Mouse (Mus musculus): ENCODE data around the gene Pkp4.

The Pkp4 gene

DNA sequence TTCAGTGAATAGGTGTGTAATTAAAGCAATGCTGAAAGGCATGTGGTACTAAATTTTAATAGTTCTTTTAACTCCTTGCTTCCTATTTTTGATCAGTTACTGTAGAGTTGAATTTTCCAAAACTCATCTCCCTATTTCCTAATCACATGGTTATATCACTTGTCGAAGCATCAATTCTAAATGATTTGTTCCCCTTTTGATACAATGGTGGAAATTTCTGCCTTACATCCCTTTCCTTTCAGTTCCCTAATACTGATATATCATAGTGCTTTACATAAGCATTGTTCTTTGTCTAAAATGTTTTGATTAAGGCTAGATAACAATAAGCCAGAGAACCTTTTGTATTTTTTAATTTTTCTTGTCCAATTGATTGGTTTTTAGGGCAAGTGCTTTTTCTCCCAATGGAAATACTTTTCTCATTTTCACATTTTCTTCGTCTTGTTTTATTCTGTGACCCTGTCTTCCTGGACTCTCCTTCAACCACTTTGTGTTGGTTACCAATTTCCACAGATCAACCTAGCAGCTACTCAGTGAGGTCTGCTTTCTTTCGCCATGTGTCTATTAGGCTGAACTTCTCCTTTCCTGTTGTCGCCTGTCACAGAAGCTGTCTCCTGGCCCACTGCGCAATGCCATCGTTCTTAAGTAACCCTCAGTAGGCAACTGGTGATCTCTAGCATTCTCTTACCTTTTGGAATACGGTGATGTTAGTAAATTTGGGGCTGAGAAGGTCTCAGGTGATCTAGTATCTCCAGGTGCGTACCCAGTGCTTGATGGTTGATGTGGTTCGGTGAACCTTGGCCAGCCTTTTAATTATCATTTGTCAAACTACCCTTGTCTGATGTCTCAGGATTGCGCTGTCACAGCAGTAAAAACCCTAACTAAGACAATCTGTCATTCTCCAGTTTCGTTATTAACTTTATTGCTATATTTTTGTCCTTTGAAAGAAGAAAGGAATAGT, 23.7 kb downstream of the Pkp4 start:
- CTCF ChIA-PET = no interaction called here

DNA sequence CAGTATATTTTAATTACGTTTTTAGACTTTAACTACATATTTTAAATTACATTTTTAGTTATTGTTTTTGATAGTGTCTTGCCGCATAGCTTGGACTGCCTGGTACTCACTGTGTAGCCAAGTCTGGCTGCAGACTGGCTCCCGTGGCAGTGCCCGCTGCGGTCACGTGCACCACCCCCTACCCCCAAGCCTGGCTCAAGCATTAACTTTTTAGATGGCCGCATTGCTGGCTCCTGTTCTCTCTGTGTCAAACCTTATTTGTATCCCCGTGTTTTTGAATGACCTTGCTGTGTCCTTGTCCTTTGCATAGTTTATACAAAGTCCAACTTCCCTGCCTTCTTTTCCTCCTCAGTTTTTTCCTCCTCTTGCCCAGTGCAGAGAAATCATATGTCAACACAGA, 25.5 kb downstream of the Pkp4 start:
- CTCF ChIA-PET = no interaction called here

DNA sequence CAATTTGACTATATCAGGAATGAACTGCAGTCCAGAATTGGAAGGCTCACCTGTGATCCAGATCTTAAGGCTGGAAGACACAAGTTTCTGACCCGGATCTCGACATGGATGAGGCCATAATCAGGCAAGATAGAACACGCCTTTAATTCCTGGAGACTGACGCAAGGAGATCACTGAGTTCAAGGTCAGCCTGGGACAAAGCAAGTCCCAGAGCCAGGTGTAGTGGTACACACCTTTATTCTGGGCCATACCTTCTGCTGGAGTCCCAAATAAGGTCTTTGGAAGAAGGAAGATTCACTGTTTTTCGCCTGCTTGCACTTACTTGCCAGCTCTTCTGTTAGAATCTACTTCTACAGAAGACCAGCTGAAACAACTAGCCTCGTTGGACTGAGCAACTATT, 26.3 kb downstream of the Pkp4 start:
- CTCF ChIA-PET = no interaction called here

DNA sequence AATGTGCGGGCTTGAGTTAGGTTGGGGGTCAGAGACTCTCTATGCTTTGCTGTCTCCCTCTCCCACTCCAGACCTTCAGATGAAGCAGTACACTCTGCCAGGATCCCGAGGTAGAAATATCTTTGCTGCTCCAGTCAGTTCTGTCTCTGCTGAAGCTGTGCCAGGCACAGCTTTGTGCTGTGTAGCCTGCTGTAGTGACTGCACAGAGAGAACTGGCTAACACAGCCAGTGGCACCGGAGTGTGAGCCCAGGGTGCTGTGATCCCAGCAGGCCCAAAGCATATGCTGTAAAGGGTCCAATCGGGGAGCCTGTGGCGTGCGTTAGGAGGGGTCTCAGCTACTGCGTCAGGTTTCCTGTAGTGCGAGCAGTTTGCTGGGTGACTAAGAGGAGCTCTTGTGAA, 27.7 kb downstream of the Pkp4 start:
- CTCF ChIA-PET = no interaction called here

DNA sequence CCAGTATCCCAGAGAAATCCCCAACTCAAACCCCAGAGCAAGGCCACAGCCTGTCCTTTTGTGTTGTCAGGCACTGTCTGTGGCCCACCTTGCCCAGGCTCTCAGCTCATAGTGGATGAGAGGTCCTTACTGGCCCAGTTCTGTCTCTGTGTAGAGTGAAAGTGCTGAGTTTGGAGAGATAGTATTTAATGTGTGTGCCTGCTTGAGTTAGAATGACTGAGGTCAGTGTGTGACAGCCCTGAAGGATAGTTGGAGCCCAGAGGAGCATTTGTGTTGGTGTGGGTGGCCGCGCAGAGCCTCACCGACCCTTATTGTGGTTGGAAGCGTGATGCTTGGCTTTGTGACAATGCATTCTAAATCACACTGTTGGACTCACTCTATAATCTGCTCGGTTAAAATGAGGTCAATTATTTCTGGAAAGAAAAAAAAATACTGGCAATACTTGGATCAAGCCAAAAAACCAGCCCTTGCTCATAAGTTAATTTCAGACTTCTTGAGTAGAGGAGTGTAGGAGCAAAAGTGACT, 29.1 kb downstream of the Pkp4 start:
- CTCF ChIA-PET = no interaction called here

DNA sequence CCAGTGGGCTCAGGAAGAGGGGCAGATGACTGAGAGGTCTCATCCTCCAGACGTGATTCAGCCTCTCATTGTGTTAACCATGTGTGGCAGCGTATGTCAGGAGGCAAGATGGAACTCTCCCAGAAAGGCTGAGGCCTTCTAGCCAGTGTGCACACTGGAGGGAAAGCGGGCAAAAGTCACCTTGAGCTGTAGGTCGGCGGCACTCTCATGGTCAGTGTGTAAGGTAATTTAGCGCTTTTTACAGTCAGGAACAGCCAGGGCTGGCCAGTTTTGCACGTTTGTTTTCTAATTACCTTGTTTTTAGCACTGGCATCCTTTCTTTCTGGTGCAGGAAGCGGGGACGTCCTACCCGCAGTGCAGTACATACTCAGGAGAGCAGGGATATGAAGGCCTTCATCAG, 29.5 kb downstream of the Pkp4 start:
- CTCF ChIA-PET = no interaction called here

DNA sequence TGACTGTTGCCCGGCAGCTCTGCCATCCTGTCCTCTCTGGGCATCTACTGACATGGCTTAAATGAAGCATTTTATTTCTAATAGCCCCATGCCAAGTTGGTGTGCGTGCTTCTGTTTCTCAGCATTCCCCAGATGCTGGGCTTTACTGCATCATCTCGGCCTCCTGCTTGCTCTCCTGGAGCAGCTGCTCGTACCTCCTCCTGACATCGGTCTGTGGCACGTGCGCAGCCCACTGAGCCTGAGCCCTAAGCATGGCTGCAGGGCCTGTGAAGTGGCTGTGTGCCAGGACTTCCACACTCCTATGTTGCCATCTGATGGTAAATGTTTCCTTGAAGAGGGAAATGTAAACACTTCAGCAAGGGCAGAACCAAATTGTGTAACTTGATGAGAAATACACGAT, 30.8 kb downstream of the Pkp4 start:
- CTCF ChIA-PET = no interaction called here

DNA sequence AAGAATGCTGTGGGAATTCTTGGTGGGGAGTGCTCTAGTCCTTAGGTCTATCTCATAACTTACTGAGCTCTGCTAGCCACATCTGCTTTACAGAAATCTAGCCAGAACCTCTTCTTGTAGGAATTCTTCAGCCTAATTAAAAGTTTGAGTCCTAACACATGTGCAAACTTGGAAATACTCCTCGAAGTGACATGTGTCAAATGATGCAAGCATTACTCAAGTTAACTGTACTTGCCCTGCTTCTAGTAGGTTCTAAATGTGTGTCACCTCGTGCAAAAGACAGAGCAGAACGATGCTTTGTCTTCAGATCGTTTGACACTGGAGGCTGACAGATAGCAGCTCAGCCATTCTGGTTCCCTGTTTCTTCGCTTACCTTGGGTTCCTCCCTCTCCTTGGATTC, 32.5 kb downstream of the Pkp4 start:
- CTCF ChIA-PET = no interaction called here

DNA sequence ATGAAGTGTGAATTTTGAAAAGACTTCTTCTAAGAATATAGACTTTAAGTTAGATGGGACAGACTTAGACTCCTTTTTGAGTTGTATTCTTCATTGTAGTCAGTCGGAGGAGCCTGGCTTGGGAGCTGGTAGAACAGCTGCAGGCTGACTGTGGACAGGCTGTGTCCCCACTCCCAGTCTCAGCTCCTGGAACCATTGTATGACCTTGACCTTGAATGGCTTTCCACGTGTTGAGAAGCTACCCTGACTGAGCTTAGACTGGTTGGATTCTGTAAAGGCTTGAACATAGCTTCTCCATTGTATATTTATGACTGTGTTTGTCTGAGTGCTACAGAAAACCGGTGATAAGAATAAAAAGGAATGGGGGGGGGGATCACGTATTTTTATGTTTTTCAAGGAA, 36.5 kb downstream of the Pkp4 start:
- CTCF ChIA-PET = no interaction called here

DNA sequence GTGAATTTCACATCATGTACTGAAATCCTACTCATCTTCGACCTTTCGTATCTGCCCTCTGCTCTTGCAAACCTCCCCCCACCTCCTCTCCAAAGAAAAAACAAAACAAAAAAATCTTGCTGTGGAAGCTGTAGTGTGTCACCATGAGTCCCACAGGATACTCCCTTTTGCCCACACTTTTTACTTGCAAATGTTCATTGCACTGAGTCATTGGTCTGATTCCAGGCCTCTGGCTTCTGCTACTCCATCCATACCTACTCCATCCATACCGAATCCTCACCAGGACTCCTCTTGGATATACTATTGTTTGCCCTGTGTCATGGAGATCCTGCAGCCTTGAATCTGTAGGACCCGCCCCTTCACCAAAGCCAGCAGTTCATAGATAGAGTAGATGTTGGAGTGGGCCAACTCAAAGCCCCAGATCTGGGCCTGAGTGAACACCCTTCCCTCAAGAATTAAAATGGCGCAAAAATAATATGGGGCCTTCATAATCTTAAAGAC, 38.9 kb downstream of the Pkp4 start:
- CTCF ChIA-PET = no interaction called here

DNA sequence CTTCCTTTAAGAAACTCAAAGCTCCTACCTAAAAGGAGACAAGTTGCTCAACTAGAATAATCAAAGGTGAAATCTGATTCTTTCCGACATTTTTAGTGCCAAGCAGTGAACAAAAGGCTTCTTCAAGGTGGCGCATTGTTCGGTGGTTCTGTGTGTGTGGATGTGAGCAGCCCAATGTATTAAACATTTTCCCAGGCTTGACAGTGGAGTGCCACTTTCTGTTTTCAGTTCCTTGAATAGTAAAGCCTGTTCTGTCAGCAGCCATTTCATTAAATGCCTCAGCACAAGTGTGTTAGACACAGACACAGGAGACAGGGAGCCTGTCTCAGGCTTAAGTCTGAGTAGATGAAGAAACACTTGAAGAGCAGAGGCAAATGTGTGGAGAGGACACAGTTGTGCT, 39.9 kb downstream of the Pkp4 start:
- CTCF ChIA-PET = no interaction called here

DNA sequence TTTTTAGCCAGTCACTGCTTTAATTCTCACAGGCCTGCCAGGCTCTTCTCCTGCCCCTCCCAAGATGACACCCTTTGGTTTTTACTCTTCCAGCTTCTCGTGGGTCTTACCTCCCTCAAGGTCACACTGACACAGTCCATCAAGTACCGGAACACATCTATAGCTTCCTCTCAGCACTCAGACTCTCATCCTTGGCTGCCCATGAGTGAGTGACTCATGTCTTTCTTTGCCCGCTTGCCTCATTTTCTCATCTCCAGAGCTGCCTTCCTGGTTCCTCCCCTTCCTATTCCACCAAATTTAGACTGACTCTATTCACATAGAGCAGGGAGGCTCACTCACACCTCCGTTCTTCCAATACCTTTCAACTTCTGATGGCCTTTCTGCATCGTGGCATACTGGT, 42.3 kb downstream of the Pkp4 start:
- CTCF ChIA-PET = no interaction called here

DNA sequence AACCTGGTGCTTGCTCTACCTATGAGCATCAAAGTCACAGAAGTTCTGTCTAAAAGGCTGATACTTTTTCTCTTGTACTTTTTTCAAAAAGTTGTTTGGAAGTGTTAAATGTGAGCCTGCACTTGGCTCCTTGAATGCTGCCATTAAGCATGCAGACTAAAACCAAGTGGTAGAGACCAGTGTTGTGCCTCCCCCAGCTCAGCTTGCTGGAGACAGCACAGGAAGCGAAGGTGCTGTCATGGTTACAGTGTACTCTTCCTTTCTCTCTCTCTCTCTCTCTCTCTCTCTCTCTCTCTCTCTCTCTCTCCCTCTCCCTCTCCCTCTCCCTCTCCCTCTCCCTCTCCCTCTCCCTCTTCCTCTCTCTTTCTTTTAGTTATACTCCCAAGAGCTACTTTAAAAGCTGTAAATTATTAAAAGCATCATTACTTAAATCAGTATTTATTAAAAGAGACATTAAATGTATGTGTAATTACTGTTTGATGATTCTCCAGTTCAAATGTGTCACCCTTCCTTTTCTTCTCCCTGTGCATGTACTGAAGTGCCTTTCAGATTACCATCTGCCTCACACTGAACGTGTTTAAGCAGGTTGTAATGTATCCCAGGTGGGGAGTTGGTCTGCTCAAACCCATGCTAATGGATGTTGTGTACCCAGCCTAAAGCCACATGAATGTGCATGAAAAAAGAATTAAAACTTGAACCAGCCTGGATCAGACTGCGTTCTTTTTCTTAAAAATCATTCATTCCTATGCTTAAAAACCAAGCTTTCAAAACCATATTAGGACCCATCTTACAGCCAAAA, 43.2 kb downstream of the Pkp4 start:
- CTCF ChIA-PET = no interaction called here

DNA sequence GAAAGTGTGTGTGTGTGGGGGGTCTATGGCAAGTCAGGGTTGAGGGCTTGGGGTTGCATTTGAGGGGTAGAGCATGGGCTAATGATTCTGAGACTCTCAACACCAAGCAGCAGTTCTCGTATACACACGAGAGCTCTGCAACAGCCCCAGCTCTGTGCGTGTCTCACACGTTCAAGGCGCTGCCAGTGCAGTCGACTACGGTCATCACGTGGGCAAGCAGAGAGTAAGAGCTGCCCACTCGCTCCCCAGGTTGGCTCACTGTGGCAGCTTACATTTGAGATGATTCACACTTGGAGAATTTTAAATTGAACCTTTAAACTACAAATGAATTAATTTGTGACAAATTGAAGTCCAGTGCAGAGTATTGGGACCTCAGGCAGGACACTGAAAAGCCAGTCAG, 44.4 kb downstream of the Pkp4 start:
- CTCF ChIA-PET = no interaction called here

DNA sequence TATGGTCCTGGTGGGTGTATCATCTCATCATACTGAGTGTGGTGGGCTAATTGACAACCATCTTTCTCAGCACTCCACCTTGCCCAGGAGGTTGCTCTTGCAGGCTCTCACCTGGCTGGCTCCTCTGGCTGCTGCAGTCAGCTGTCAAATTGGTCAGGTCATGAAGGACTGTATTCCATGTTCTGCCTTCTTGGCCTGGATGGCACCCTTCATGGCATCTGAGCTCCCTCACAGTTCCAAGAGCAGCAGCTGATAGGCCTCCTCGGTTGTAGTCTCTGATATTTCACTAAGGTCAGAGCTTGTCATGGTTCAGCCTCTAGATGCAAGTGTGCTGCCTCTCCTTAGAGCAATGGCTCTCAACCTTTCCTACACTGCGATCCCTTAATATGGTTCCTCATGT, 45.5 kb downstream of the Pkp4 start:
- CTCF ChIA-PET = interaction anchor here (0.5 kb wide), 1 partner anchor 232 kb away, joined by 3 read pairs; no protein-coding TSS in a partner anchor

DNA sequence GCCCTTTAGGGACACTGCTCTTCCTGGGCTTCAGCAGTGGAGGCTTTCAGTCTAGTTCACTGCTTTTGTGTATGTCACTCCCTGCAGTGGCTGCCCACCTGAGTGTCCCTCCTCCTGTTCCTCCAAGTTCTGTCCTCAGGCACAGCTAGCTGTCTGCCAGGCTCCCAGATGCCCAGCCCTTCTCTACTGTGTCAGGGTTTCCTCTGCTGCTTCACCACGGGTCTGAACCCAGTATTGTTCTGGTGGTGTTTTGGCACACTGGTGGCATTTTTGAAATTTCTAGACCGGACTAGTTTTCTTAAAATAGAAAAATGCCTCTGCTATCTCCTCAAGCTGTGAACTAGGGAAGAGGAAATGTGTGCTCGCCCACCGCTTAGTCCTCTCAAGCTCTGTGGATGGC, 46.6 kb downstream of the Pkp4 start:
- CTCF ChIA-PET = no interaction called here

DNA sequence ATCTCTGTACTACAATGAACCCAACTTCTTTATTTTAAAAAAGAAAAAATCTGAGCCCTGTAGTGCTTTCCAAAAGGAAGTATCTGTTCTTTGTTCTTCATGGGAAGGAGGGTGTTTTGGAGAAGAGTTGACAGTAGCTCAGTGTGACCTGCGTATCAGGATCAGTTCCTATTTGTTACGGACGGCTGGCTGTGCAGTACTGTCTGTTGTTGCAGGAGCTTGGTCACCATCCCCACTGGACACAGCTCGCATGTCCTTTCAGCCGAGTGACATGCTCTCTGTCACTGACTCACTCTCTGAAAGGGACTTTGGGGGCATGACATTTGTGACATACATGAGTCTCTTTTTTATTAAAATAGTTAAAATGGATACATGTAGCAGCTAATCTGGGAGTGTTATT, 47.1 kb downstream of the Pkp4 start:
- CTCF ChIA-PET = no interaction called here

DNA sequence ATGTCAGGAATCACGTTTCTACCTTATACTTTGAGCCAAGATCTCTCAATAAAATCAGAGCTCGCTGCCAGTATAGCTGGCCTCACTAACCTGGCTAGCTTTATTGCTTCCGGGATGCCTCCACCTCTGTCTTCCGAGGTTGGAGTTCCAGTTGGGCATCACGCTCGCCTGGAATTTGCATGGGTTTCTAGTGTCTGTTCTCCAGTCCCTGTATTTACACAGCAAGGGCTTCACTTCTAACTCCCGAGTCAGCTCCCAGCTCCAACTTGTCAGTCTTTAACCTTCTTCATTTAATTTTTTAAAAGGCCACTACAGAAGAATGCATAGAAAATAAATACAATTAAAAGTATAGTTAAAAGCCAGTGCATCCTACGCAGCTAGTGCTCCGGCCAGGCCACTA, 47.6 kb downstream of the Pkp4 start:
- CTCF ChIA-PET = no interaction called here

DNA sequence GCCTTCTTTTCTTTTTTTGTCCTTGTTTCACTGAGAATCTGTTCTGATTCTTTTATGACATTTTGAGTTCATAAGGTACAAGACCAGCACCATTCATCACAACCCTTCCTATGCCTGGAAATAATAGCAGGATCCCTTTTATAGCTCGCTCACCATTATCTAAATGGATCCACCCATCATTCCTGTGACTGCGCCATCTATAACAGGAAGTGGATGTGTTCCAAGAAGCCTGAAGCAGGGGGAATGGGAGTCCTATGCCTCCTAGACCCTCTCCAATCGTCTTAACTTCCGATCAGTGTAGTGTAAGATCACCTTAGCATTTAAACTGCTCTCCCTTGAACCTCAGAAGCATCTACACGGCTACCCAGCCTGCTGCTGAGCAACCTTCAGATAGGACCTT, 50.4 kb downstream of the Pkp4 start:
- CTCF ChIA-PET = no interaction called here

DNA sequence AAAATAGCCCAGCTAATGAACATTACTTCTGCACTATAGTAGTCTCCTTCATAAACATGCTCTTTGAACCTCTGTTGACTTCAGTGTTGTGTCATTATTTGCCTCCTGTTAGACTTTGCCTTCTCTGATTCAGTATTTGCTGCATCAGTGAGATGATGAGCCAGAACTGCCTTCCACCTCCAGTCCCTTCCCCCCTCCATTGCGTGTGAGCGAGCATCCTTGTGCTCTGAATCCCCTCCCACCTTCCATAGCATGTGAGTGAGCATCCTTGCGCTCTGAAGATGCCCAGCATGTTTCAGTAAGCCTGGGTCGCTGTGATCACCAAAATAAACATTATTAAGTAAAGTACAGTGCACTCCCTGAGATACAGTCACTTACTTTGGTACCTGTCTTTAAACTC, 51.8 kb downstream of the Pkp4 start:
- CTCF ChIA-PET = no interaction called here

DNA sequence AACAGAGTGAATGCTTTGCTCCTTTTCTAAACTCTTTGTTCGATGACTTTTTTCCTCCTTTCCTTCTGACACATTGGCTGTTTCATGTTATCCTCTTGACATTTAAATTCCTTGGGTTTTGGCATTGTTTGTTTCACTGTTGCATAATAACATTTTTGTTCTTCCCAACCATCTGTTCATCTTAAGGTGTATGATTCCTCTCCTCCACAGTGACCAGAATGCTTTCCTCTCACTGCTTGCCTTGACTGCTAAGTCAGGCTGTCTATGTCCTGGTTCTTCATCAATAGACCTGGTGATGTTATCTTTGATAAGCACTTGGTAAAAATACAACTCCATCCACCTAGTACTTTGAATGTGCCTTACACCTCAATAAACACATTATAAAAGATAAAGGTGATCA, 52.2 kb downstream of the Pkp4 start:
- CTCF ChIA-PET = no interaction called here

DNA sequence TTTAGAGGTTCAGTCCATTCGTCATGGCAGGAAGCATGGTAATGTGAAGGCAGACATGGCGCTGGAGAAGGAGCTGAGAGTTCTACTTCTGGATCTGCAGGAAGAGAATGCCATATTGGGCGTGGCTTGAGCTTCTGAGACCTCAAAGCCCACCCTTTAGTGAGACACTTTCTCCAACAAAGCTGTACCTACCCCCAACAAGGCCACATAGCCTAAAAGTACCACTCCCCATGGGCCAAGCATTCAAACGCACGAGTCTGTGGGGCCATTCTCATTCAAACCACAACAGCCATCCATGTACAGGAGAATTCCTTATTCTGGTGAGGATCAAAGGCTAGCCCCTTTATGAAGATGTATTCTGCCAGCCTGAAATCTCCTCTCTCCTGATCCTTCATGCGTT, 57.3 kb downstream of the Pkp4 start:
- CTCF ChIA-PET = no interaction called here

Data from spleen, embryonic (tissue).